In genomic region chr5:102563971-102564370, GRCm38 (mm10) we compare ENCODE assay signal across 31 mouse cellular contexts.
"Had no signal": no experiment of that assay in that cellular context is flagged by ENCODE, and none has a peak within 500 bp of the region (broad histone marks: within the 10 kb centered on the region; RNA-seq: fewer than 3 reads in every experiment).

No protein-coding gene starts in this region.

- H3K4me1 ChIP-seq: limb, embryonic 12.5 days; limb, embryonic 15.5 days; liver, embryonic 13.5 days; liver, embryonic 15.5 days; lung, embryonic 15.5 days; megakaryocyte, embryonic 14.5 days; midbrain, embryonic 12.5 days had no signal

- H3K4me3 ChIP-seq: limb, embryonic 10.5 days; limb, embryonic 12.5 days; limb, embryonic 13.5 days; limb, embryonic 15.5 days; liver, embryonic 13.5 days; liver, embryonic 15.5 days; lung, embryonic 15.5 days; megakaryocyte, embryonic 14.5 days; midbrain, embryonic 10.5 days; midbrain, embryonic 12.5 days; midbrain, embryonic 13.5 days; midbrain, embryonic 15.5 days; myocyte; neural tube, embryonic 12.5 days had no signal

- DNase-seq: left cerebral cortex, postnatal 4 days; liver; liver, embryonic 13.5 days; liver, postnatal 0 days; lung, adult 18-20 months; lung, adult 2 months; lung, embryonic 14.5 days; lung, postnatal 10 days; lung, postnatal 14 days; lung, postnatal 36 days; lung, postnatal 4 days; midbrain, embryonic 14.5 days had no signal

- ATAC-seq: liver, postnatal 0 days; lung, postnatal 0 days; midbrain, embryonic 13.5 days; midbrain, embryonic 15.5 days; midbrain, embryonic 16.5 days had no signal

- H3K9ac ChIP-seq: limb, embryonic 12.5 days; limb, embryonic 13.5 days; limb, embryonic 15.5 days; liver, embryonic 13.5 days; liver, embryonic 14.5 days; liver, embryonic 15.5 days; liver, postnatal 0 days; lung, embryonic 14.5 days; lung, embryonic 15.5 days; midbrain, embryonic 12.5 days; midbrain, embryonic 13.5 days; midbrain, embryonic 15.5 days; neural tube, embryonic 12.5 days had no signal

- H3K9me3 ChIP-seq: limb, embryonic 10.5 days; limb, embryonic 12.5 days; limb, embryonic 13.5 days; limb, embryonic 15.5 days; liver, embryonic 13.5 days; liver, embryonic 15.5 days; lung, embryonic 15.5 days; midbrain, embryonic 10.5 days; midbrain, embryonic 12.5 days; midbrain, embryonic 13.5 days; midbrain, embryonic 15.5 days; neural tube, embryonic 12.5 days had no signal

- H3K4me2 ChIP-seq: limb, embryonic 12.5 days; limb, embryonic 13.5 days; limb, embryonic 15.5 days; liver, embryonic 11.5 days; liver, embryonic 13.5 days; liver, embryonic 15.5 days; lung, embryonic 14.5 days; lung, embryonic 15.5 days; midbrain, embryonic 11.5 days; midbrain, embryonic 12.5 days; midbrain, embryonic 13.5 days; midbrain, embryonic 15.5 days; neural tube, embryonic 12.5 days had no signal

- H3K27me3 ChIP-seq: limb, embryonic 12.5 days; limb, embryonic 13.5 days; limb, embryonic 15.5 days; liver, embryonic 13.5 days; liver, embryonic 15.5 days; lung, embryonic 15.5 days; megakaryocyte, embryonic 14.5 days; midbrain, embryonic 12.5 days; midbrain, embryonic 13.5 days; midbrain, embryonic 15.5 days; neural tube, embryonic 12.5 days had no signal

- H3K36me3 ChIP-seq: limb, embryonic 10.5 days; limb, embryonic 12.5 days; limb, embryonic 13.5 days; limb, embryonic 15.5 days; liver, embryonic 13.5 days; liver, embryonic 15.5 days; lung, embryonic 15.5 days; midbrain, embryonic 10.5 days; midbrain, embryonic 12.5 days; midbrain, embryonic 13.5 days; midbrain, embryonic 15.5 days; neural tube, embryonic 12.5 days had no signal

- H3K27ac ChIP-seq: limb, embryonic 10.5 days; limb, embryonic 12.5 days; limb, embryonic 13.5 days; limb, embryonic 15.5 days; liver, embryonic 13.5 days; liver, embryonic 14.5 days; liver, embryonic 15.5 days; lung, embryonic 15.5 days; macrophage; midbrain, embryonic 10.5 days; midbrain, embryonic 12.5 days; midbrain, embryonic 13.5 days; midbrain, embryonic 15.5 days; neural tube, embryonic 12.5 days had no signal
